Mouse (Mus musculus): ENCODE data around the gene Zfp78.

DNA sequence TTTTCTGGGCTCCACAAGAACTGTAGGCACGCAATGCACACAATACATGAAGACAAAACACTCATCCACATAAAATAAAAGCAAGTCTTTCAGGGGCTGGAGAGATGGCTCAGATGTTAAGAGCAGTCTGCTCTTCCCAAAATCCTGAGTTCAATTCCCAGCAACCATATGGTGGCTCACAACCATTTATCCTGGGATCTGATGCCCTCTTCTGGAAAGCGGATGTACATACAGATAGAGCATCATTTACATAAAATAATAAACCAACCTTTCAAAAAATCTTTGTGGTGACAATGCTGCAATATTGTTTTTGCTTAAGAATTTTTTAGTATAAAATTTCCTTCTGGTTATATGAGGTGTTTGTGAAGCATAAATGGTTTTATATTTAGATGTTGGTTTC, 18.4 kb downstream of the Zfp78 start:
- TF ChIP-seq CTCF (IDR thresholded peaks at IDR 0.05; ENCODE audit: borderline replicate concordance, extremely low read depth, insufficient read depth, insufficient read length) (no peak), POLR2A (IDR thresholded peaks at IDR 0.05; ENCODE audit: borderline replicate concordance, extremely low read depth, insufficient read depth, insufficient read length, poor library complexity, severe bottlenecking) (no peak)
